Mouse (Mus musculus): Measurements from ENCODE around the gene Tmbim1.

- TF ChIP-seq POLR2A (IDR thresholded peaks at IDR 0.05; ENCODE audit: control insufficient read depth, extremely low read depth, insufficient read depth, low read length, poor library complexity): no peak
- no peak for TF ChIP-seq CTCF (IDR thresholded peaks at IDR 0.05; ENCODE audit: borderline replicate concordance, control insufficient read depth, extremely low read depth, insufficient read depth, low read length, poor library complexity)
Measured at GRCm38 (mm10) chr1:74337241-74337771, 31.9 kb upstream of the Tmbim1 start.

All from thymus, adult 2 months (tissue).